Mouse (Mus musculus) bone marrow, adult 2 months (tissue): ENCODE data around the gene Sept4. TPM values are rescaled to one million over a fixed set of nuclear protein-coding genes. Genes with fewer than 3 reads are reported as not detected.

ENCODE experiments used
- H3K27ac ChIP-seq: fragments of 200-500 bp; 2 replicates; pipeline ENCODE4 v1.5.1; 2012; ENCODE audit warnings: low read depth, mild to moderate bottlenecking, control low read depth, inconsistent platforms, low read length; ENCODE audit not compliant: control insufficient read depth, poor library complexity, insufficient read depth
- H3K4me1 ChIP-seq: fragments of 200-500 bp; 2 replicates; pipeline ENCODE4 v1.6.1; 2011; ENCODE audit warnings: low read length; ENCODE audit not compliant: control insufficient read depth, insufficient read depth
- H3K4me3 ChIP-seq: fragments of 200-500 bp; replicated peaks from 2 replicates; pipeline ENCODE3; 2011; ENCODE audit warnings: mild to moderate bottlenecking, low read depth, low read length, control low read depth; ENCODE audit not compliant: control insufficient read depth
- CTCF ChIP-seq: fragments of 200-500 bp; IDR thresholded peaks from 2 replicates; pipeline ENCODE4 v1.5.1; 2011; ENCODE audit warnings: low read length, control low read depth; ENCODE audit not compliant: control insufficient read depth, insufficient read depth
- POLR2A ChIP-seq: fragments of 200-500 bp; IDR thresholded peaks from 2 replicates; pipeline ENCODE4 v1.6.1; 2011; ENCODE audit warnings: low read depth, mild to moderate bottlenecking, control low read depth, low read length, borderline replicate concordance; ENCODE audit not compliant: control insufficient read depth
- WGBS: fragments of 180-500 bp; shearing (Covaris S2); methylation state at CpG from one replicate; pipeline ENCODE4 v1.1.7; 2018; 5-methylcytosine and 5-hydroxymethylcytosine counted together
- polyA plus RNA-seq: library from polyadenylated mRNA; stranded (reverse); fragments of >200 nt; gene quantifications from 2 replicates; pipeline ENCODE4 v1.2.4, GENCODE M21; 2011; ENCODE audit warnings: low replicate concordance; ENCODE audit not compliant: missing spikeins, insufficient read depth, insufficient read length

Gene Sept4
- polyA plus RNA-seq, 1 experiment, result 35.6 TPM

- WGBS, result 70% methylated on average over 8 of the region's 8 CpGs
Observed at GRCm38 (mm10) chr11:87542285-87542684, 26.4 kb upstream of the Sept4 start.

GRCm38 (mm10) chr11:87542906-87543305 lies 25.8 kb upstream of the Sept4 start:
- Histone ChIP-seq H3K4me3 (no peak overlapping the region), H3K27ac (no peak overlapping the region), H3K4me1 (no peaks in the 10 kb centered on the region)
- WGBS, result 49% methylated on average over 3 of the region's 3 CpGs
- TF ChIP-seq POLR2A, result no peak

More at GRCm38 (mm10) chr11:87542285-87542684, 26.4 kb upstream of the Sept4 start:
- Histone ChIP-seq H3K4me3 (no peak overlapping the region), H3K27ac (no peak overlapping the region), H3K4me1 (no peaks in the 10 kb centered on the region)
- TF ChIP-seq POLR2A (no peak), CTCF (no peak)

GRCm38 (mm10) chr11:87553342-87553741 lies 15.4 kb upstream of the Sept4 start:
- H3K4me3 ChIP-seq, result no peak overlapping the region
- H3K4me1 ChIP-seq, result no peaks in the 10 kb centered on the region
- WGBS, result 82% methylated on average over 4 of the region's 4 CpGs
- TF ChIP-seq POLR2A (no peak), CTCF (no peak)
- H3K27ac ChIP-seq, result no peak overlapping the region

GRCm38 (mm10) chr11:87554386-87554785 lies 14.3 kb upstream of the Sept4 start:
- Histone ChIP-seq H3K27ac (no peak overlapping the region), H3K4me3 (no peak overlapping the region), H3K4me1 (no peaks in the 10 kb centered on the region)
- WGBS, result 36% methylated on average over 5 of the region's 5 CpGs
- no peak for TF ChIP-seq CTCF
- no peak for TF ChIP-seq POLR2A

GRCm38 (mm10) chr11:87555106-87555703 lies 13.5 kb upstream of the Sept4 start:
- no peak overlapping the region for H3K4me3 ChIP-seq
- H3K27ac ChIP-seq, result no peak overlapping the region
- no peaks in the 10 kb centered on the region for H3K4me1 ChIP-seq
- WGBS, result 42% methylated on average over 2 of the region's 2 CpGs
- TF ChIP-seq POLR2A (no peak), CTCF (no peak)

DNA sequence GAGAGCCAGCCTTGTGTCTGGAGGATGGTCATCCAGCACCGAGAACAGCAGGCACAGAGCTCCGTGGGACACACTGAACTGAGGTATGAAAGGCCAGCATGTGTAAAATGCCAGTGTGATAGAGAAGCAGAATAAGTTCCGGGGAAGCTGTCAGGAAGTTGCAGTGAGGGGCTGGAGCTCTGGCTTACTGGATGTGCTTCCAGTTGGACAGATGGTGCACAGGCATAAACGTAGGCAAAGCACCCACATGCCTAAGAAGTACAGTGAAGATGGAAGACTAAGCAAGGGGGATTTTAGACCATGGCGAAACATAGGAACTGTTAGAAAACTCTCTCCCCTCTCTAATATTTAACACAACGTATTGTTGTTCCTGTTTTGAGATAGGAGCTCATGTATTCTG lies 7.5 kb upstream of the Sept4 start:
- H3K4me1 ChIP-seq, result no peaks in the 10 kb centered on the region
- TF ChIP-seq POLR2A, result no peak
- TF ChIP-seq CTCF, result no peak
- H3K27ac ChIP-seq, result no peak overlapping the region
- no peak overlapping the region for H3K4me3 ChIP-seq
- 68% methylated on average over 6 of the region's 6 CpGs for WGBS

DNA sequence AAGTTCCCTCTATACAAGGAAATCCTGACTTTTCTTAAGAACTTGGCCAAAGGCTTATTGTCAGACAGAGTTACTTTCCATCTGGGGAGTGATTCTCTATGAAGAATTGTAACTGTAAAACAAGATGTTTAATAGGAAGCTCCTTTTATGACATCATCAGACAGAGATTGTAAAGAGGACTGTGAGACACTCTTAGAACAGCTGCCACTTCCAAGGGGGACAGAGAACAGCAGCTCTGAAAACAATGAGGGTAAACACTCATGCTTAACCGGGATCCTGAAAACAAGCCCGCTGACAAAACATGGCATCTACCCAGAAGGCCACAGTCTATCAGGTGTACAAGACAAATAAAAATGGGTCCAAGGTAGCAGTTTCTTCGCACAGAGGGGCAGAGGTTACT lies 2.2 kb upstream of the Sept4 start, which contains the start of gene Gm11492:
Gm11492 (plus strand) TSS at position 153 of the 400 bp plus-strand sequence.
- Histone ChIP-seq H3K4me1 (no peaks in the 10 kb centered on the region), H3K4me3 (no peak within 1 kb of the TSS), H3K27ac (no peak within 1 kb of the TSS)
- TF ChIP-seq CTCF, result no peak
- TF ChIP-seq POLR2A, result no peak
- 72% methylated on average over 3 of the region's 3 CpGs for WGBS

DNA sequence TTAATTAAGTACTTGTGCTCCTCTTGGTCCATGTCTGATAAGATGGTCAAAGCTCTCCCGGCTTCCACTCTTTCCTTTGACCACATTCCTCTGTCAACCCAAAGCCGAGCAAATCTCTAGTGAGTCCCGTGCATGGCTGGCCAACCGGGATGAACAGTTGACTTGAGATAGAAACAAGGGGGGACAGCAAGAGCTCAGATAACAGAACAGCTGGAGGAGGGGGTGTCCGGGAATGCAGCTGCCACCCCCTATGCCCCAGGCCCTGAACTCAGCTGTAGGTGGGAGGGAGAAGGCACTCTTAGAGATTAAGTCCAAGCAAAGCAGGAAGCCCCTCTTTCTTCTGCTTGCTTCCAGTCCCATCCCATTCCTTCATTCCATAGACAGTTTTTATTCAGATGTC lies 2.0 kb downstream of the Sept4 start:
- Histone ChIP-seq H3K4me1 (no peaks in the 10 kb centered on the region), H3K4me3 (no peak overlapping the region), H3K27ac (no peak overlapping the region)
- WGBS, result 83% methylated on average over 5 of the region's 5 CpGs
- TF ChIP-seq POLR2A (no peak), CTCF (no peak)
